Mouse (Mus musculus) lung, postnatal 0 days (tissue): ENCODE measurements around the gene Cd9. TPM values are rescaled to one million over a fixed set of nuclear protein-coding genes. Genes with fewer than 3 reads are reported as not detected.
A peak's percentile ranks its signal among the peaks of the same experiment; 100 is the strongest.

Experiments
- ATAC-seq: fragments of 200-750 bp; cut with Nextera tagmentation; 2 replicates; pipeline ENCODE4 v1.8.0; 2017; ENCODE audit warnings: moderate library complexity
- DNase-seq: peaks from one replicate; pipeline ENCODE4 v3.0.0-alpha.2; 2016; ENCODE audit warnings: low spot score
- H3K27ac ChIP-seq: fragments of 300-500 bp; sonication (generic); 2 replicates; pipeline ENCODE4 v1.5.1; 2014; ENCODE audit warnings: antibody characterized with exemption, mild to moderate bottlenecking, low read length, mixed read lengths
- H3K27me3 ChIP-seq: fragments of 300-500 bp; sonication (generic); replicated peaks from 2 replicates; pipeline ENCODE4 v1.6.1; 2014; ENCODE audit warnings: low read length, mixed read lengths; ENCODE audit not compliant: insufficient read depth
- H3K36me3 ChIP-seq: fragments of 300-500 bp; sonication (generic); 2 replicates; pipeline ENCODE4 v1.6.1; 2014; ENCODE audit warnings: low read length, mixed read lengths; ENCODE audit not compliant: insufficient read depth
- H3K4me1 ChIP-seq: fragments of 300-500 bp; sonication (generic); 2 replicates; pipeline ENCODE4 v1.6.1; 2014; ENCODE audit warnings: antibody characterized with exemption, low read depth, low read length, mixed read lengths; ENCODE audit not compliant: insufficient read depth
- H3K4me2 ChIP-seq: fragments of 300-500 bp; sonication (generic); replicated peaks from 2 replicates; pipeline ENCODE4 v1.6.1; 2014; ENCODE audit warnings: low read depth, mild to moderate bottlenecking, low read length, moderate library complexity, mixed read lengths
- H3K4me3 ChIP-seq: fragments of 300-500 bp; sonication (generic); 2 replicates; pipeline ENCODE4 v1.5.1; 2014; ENCODE audit warnings: low read depth, low read length
- H3K9ac ChIP-seq: fragments of 300-500 bp; sonication (generic); replicated peaks from 2 replicates; pipeline ENCODE4 v1.6.1; 2014; ENCODE audit warnings: low read depth, mild to moderate bottlenecking
- H3K9me3 ChIP-seq: fragments of 300-500 bp; sonication (generic); 2 replicates; pipeline ENCODE4 v1.6.1; 2016; ENCODE audit warnings: low read length, mixed read lengths
- CTCF ChIP-seq: IDR thresholded peaks from 2 replicates; pipeline ENCODE4 v1.5.1; 2016; ENCODE audit warnings: antibody characterized with exemption, mild to moderate bottlenecking
- EP300 ChIP-seq: IDR thresholded peaks from 2 replicates; pipeline ENCODE4 v1.6.1; 2016; ENCODE audit warnings: antibody characterized with exemption, mild to moderate bottlenecking, control low read depth
- WGBS: fragments of 180-500 bp; shearing (Covaris S2); extraction: QIAGEN DNeasy Blood & Tissue Kit; methylation state at CpG from one replicate; pipeline ENCODE4 v1.1.7; 2014; 5-methylcytosine and 5-hydroxymethylcytosine counted together
- polyA plus RNA-seq: library from polyadenylated mRNA; unstranded; fragments of >200 nt; fragmentation: Nextera tagmentation; extraction: Ambion mirVana; gene quantifications from 2 replicates; pipeline ENCODE4 v1.2.1, GENCODE M21; 2015

The Cd9 gene
- polyA plus RNA-seq, 1 experiment from 2014 or later: 962 TPM

DNA sequence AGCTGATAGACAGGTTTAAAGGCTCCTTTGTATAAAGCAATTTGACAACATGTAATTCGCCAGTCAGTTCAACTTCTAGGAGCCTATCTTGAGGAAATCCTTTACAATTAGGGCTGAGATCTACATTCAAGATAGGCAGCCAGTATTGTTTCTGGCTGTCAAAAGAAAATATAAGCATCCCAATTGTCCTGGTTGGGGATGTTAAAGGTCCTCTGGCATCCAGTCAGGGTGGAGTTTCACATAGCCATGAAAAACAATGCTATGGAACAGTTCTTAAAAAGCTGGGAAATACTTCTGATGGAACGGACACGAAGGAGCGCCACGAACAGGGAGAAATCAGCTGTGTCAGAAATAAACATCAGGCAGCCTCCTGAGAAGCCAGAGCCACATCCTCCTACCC lies 40.4 kb upstream of the Cd9 start:
- ATAC-seq (peak; percentile 53), DNase-seq (peak; percentile 31)
- TF ChIP-seq CTCF (no peak), EP300 (peak; percentile 85)
- no peaks in the 10 kb centered on the region for H3K4me1 ChIP-seq
- WGBS: 59% methylated on average over 5 of the region's 5 CpGs
- no peaks in the 10 kb centered on the region for H3K36me3 ChIP-seq
- H3K9me3 ChIP-seq: no peaks in the 10 kb centered on the region
- H3K9ac ChIP-seq: no peak overlapping the region
- no peak overlapping the region for H3K4me3 ChIP-seq
- no peak overlapping the region for H3K4me2 ChIP-seq
- H3K27ac ChIP-seq: no peak overlapping the region
- H3K27me3 ChIP-seq: no peaks in the 10 kb centered on the region

DNA sequence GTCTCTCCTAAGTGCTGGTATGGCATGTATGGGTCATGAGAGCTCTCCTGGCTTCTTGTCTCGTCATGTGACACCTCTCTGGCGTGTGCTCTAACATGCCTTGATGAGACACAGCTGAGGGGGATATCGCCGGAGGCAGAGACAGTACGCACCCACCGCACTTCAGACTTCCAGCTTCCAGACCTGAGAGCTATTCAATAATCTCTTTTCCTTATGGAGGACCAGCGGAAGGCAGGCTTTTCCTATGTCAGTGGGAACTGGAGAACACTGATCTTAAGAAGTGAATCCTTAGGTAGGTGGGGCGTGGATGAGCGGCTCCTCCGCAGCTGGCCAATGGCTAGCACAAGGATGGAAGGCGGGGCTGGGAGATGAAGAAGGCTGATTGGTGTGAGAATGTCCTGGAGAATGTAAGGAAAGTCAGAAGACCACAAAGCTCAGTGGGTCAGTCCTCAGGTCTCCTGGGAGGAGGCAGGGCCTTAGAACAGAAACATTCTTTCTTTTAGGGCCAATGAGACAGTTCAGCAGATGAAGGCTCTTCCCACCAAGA lies 38.6 kb upstream of the Cd9 start:
- 83% methylated on average over 11 of the region's 11 CpGs for WGBS
- H3K4me2 ChIP-seq: no peak overlapping the region
- no peaks in the 10 kb centered on the region for H3K9me3 ChIP-seq
- DNase-seq (no peak), ATAC-seq (no peak)
- no peak overlapping the region for H3K9ac ChIP-seq
- H3K4me3 ChIP-seq: no peak overlapping the region
- no peaks in the 10 kb centered on the region for H3K27me3 ChIP-seq
- H3K27ac ChIP-seq: no peak overlapping the region
- no peaks in the 10 kb centered on the region for H3K36me3 ChIP-seq
- H3K4me1 ChIP-seq: no peaks in the 10 kb centered on the region
- TF ChIP-seq CTCF: no peak
- no peak for TF ChIP-seq EP300

DNA sequence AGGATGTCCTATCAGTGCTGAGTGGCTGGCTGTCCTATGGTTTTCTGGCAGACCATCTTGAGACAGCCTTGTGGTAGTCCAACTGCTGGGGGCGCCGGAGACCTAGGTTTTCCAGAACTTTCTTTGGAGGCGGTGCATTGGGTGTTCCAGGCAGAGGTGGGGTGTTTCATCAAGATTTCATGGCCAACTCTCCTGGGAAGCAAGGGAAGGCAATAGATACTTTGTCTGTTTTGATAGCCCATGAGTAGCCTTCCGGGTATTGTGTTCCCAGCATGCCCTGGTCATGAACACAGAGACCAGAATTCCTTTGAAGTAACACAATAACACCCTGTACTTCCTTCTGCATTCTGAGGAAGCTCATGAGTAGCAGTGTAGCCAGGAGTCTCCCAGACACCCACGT lies 34.9 kb upstream of the Cd9 start:
- whole genome bisulfite sequencing: 73% methylated on average over 5 of the region's 5 CpGs

DNA sequence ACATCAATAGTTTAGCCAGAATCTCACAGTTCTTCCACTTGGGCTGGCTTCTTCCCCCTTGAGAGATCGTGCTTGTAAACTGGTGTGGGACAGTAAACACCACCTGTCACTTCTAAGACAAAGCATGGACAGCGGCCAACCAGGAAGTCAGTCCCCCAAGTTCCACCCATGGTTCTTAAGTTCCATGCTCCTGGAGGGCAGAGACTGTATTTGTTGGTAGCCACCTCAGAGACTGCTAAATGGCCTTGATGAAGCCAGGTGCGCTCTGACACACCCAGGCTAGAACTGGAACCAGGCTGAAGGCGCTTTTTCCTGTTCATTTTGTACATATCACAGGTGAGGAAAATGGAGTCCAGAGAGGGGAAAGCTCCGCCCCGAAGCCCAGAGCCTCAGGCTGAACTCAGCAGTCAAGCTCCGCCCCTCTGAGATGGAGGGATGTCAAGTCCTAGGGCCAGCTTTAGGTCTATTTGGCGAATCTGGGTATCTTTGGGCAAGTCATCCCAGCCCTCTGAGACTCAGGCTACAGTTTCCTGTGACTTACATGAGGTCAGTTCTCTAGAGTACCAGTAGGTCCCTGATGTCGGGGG lies 34.1 kb upstream of the Cd9 start:
- Histone ChIP-seq H3K9me3 (no peaks in the 10 kb centered on the region), H3K27me3 (no peaks in the 10 kb centered on the region), H3K4me2 (no peak overlapping the region), H3K4me3 (no peak overlapping the region), H3K4me1 (no peaks in the 10 kb centered on the region), H3K36me3 (no peaks in the 10 kb centered on the region), H3K9ac (no peak overlapping the region), H3K27ac (no peak overlapping the region)
- ATAC-seq (no peak), DNase-seq (no peak)
- TF ChIP-seq CTCF: no peak
- TF ChIP-seq EP300: no peak
- 77% methylated on average over 9 of the region's 9 CpGs for WGBS

More for the DNA sequence above, 34.9 kb upstream of the Cd9 start:
- Histone ChIP-seq H3K27me3 (no peaks in the 10 kb centered on the region), H3K4me2 (no peak overlapping the region), H3K9ac (no peak overlapping the region), H3K27ac (no peak overlapping the region), H3K36me3 (no peaks in the 10 kb centered on the region), H3K4me3 (no peak overlapping the region), H3K4me1 (no peaks in the 10 kb centered on the region), H3K9me3 (no peaks in the 10 kb centered on the region)
- DNase-seq: peak; percentile 49
- peak; percentile 82 for ATAC-seq
- peak; percentile 52 for TF ChIP-seq CTCF
- TF ChIP-seq EP300: peak; percentile 80

DNA sequence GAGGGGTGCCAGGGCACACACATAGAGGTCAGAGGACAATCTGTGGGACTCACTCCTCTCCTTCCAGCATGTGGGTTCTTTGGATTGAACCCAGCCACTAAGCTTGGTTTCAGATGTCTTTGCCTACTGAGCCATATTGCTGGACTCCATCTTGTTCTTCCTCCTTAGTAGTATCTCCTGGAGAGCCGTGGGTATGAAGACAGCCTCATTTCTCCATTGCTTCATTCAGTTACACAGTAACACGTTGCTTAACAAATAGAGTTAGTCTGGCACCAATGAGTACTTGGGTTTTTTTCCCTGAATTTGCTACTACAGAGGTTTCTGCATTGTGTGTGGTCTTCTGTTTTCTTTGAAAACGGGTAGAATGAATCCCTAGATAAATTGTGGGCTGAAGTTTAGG lies 31.5 kb upstream of the Cd9 start:
- H3K27me3 ChIP-seq: no peaks in the 10 kb centered on the region
- H3K36me3 ChIP-seq: no peaks in the 10 kb centered on the region
- 41% methylated on average over 3 of the region's 3 CpGs for whole genome bisulfite sequencing
- H3K4me1 ChIP-seq: no peaks in the 10 kb centered on the region; the same call in 1 of the 2 replicates
- no peak overlapping the region for H3K27ac ChIP-seq
- peak; percentile 30 for DNase-seq
- TF ChIP-seq CTCF: no peak
- no peak overlapping the region for H3K4me2 ChIP-seq
- H3K4me3 ChIP-seq: no peak overlapping the region
- no peak for ATAC-seq
- no peaks in the 10 kb centered on the region for H3K9me3 ChIP-seq
- H3K9ac ChIP-seq: no peak overlapping the region

DNA sequence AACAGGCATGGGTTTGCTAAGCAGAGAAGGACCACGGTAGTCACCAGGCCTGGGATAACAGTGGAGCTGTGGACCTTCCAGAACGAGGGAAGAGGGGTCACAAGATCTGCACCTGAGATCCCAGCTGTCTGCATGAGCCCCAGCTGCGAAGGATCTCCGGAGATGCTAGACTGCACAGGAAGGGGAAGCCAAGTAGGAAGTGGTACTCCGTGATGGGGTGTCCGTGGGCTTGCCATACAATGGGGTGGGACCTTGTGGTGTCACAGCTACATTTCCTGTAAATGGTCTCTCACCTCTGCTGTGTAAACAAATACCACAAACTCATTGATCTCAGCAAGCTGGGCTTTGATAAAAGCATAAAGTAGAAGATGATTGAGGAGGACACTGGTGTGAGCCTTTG lies 29.4 kb upstream of the Cd9 start:
- TF ChIP-seq EP300: no peak
- TF ChIP-seq CTCF: no peak
- Histone ChIP-seq H3K9me3 (no peaks in the 10 kb centered on the region), H3K4me1 (no peaks in the 10 kb centered on the region; the same call in 1 of the 2 replicates), H3K9ac (no peak overlapping the region), H3K36me3 (no peaks in the 10 kb centered on the region), H3K4me3 (no peak overlapping the region), H3K27ac (no peak overlapping the region), H3K27me3 (no peaks in the 10 kb centered on the region), H3K4me2 (no peak overlapping the region)
- WGBS: 75% methylated on average over 6 of the region's 6 CpGs
- no peak for ATAC-seq
- no peak for DNase-seq
